43 mouse cellular contexts compared by ENCODE assay signal in the genomic region with DNA sequence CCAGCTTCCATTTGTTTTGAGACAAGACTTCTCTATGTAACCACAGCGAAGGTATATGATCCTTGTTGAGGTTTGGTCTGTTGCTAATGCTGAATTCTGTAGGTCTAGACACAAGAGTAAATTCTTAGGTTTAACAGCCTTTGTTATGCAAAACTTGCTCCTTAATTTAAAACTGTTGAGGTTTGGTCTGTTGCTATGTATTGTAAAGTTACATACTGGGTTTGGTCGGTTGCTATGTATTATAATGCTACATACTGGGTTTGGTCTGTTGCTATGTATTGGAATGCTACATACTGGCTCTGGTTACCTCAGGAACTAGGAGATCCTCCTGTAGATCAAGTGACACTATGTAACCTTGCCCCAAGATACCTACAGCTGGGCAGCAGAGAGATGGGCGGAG. TPM values are rescaled to one million over a fixed set of nuclear protein-coding genes. Genes with fewer than 3 reads are reported as not detected.
"Had no signal": no experiment of that assay in that cellular context is flagged by ENCODE, and none has a peak within 500 bp of the region (broad histone marks: within the 10 kb centered on the region; RNA-seq: fewer than 3 reads in every experiment).

No protein-coding gene starts in this region.

- DNase-seq: gastrocnemius, postnatal 14 days; gastrocnemius, postnatal 36 days; heart, adult 18-20 months; heart, postnatal 10 days; heart, postnatal 4 days; kidney, adult 18-20 months; kidney, adult 8-10 months; kidney, postnatal 14 days; kidney, postnatal 36 days; layer of hippocampus, adult 9-11 months; layer of hippocampus, postnatal 36 days; liver; liver, embryonic 13.5 days had no signal

- H3K36me3 ChIP-seq: heart, embryonic 10.5 days; heart, embryonic 12.5 days; hindbrain, embryonic 10.5 days; hindbrain, embryonic 12.5 days; intestine, embryonic 15.5 days; kidney, embryonic 15.5 days; limb, embryonic 10.5 days; limb, embryonic 12.5 days; liver, embryonic 13.5 days; liver, embryonic 15.5 days had no signal

- ATAC-seq: hindbrain, embryonic 16.5 days; inflammation-experienced regulatory T-cells, adult 6 months; intestine, embryonic 15.5 days; intestine, postnatal 0 days had no signal

- H3K4me3 ChIP-seq: heart, embryonic 10.5 days; heart, embryonic 12.5 days; hindbrain, embryonic 10.5 days; hindbrain, embryonic 12.5 days; intestine, embryonic 15.5 days; kidney, embryonic 15.5 days; limb, embryonic 10.5 days; limb, embryonic 12.5 days; liver, embryonic 13.5 days; liver, embryonic 15.5 days had no signal

- H3K4me2 ChIP-seq: heart, embryonic 12.5 days; hindbrain, embryonic 12.5 days; hindbrain, embryonic 14.5 days; intestine, embryonic 15.5 days; kidney, embryonic 15.5 days; limb, embryonic 12.5 days; liver, embryonic 11.5 days; liver, embryonic 13.5 days; liver, embryonic 15.5 days had no signal

- H3K9ac ChIP-seq: heart, embryonic 12.5 days; hindbrain, embryonic 12.5 days; hindbrain, embryonic 14.5 days; intestine, embryonic 15.5 days; kidney, embryonic 15.5 days; limb, embryonic 12.5 days; liver, embryonic 13.5 days; liver, embryonic 15.5 days had no signal

- H3K27ac ChIP-seq: heart, embryonic 10.5 days; hindbrain, embryonic 10.5 days; hindbrain, embryonic 12.5 days; hindbrain, embryonic 14.5 days; intestine, embryonic 15.5 days; kidney, embryonic 15.5 days; kidney, postnatal 0 days; limb, embryonic 10.5 days; limb, embryonic 12.5 days; liver, embryonic 13.5 days; liver, embryonic 15.5 days had no signal

- H3K4me1 ChIP-seq: heart, embryonic 10.5 days; heart, embryonic 12.5 days; hindbrain, embryonic 10.5 days; hindbrain, embryonic 12.5 days; intestine, embryonic 15.5 days; kidney, embryonic 15.5 days; limb, embryonic 10.5 days; limb, embryonic 12.5 days; liver, embryonic 13.5 days; liver, embryonic 15.5 days had no signal

- H3K9me3 ChIP-seq: heart, embryonic 10.5 days; heart, embryonic 12.5 days; hindbrain, embryonic 10.5 days; hindbrain, embryonic 12.5 days; intestine, embryonic 15.5 days; kidney, embryonic 15.5 days; limb, embryonic 10.5 days; limb, embryonic 12.5 days; liver, embryonic 13.5 days; liver, embryonic 15.5 days had no signal

- H3K27me3 ChIP-seq: heart, embryonic 12.5 days; hindbrain, embryonic 12.5 days; intestine, embryonic 15.5 days; kidney, embryonic 15.5 days; liver, embryonic 13.5 days; liver, embryonic 15.5 days had no signal

RNA-seq across cellular contexts. Expression of a gene that starts 20.8 kb away (rescaled TPM):
- total RNA-seq: gastrocnemius, adult 8-10 months; gastrocnemius, postnatal 14 days; heart, postnatal 4 days had no signal
- polyA plus RNA-seq: heart, embryonic 10.5 days; heart, embryonic 14.5 days; hindbrain, embryonic 10.5 days had no signal

RNA-seq across cellular contexts. Expression of a gene that starts 57.2 kb away (rescaled TPM):
- total RNA-seq: gastrocnemius, adult 18-20 months; gastrocnemius, adult 8-10 months; gastrocnemius, postnatal 14 days; gastrocnemius, postnatal 36 days; heart, adult 18-20 months; heart, adult 8-10 months; heart, postnatal 10 days; heart, postnatal 25 days; heart, postnatal 4 days; layer of hippocampus, adult 18-20 months; layer of hippocampus, adult 8-10 months; layer of hippocampus, postnatal 14 days; layer of hippocampus, postnatal 36 days; left cerebral cortex, adult 18-20 months; left cerebral cortex, adult 8-10 months; left cerebral cortex, postnatal 10 days; left cerebral cortex, postnatal 36 days had no signal
- polyA plus RNA-seq: gonadal fat pad, adult 2 months; heart, embryonic 10.5 days; heart, embryonic 12.5 days; heart, embryonic 14.5 days; heart, embryonic 16.5 days; hindbrain, embryonic 10.5 days; hindbrain, embryonic 12.5 days; hindbrain, embryonic 14.5 days; hindbrain, embryonic 16.5 days; inflammation-experienced regulatory T-cells, adult 6 months; kidney, embryonic 15.5 days; kidney, postnatal 0 days; limb, embryonic 10.5 days; limb, embryonic 12.5 days; limb, embryonic 14.5 days had no signal
